Mouse (Mus musculus) cerebellum, postnatal 36 days (tissue): ENCODE results near the gene Lmnb2.

Experiments used
- DNase-seq, 2 experiments: peaks; one replicate each; pipeline ENCODE4 v3.0.0; 2021 to 2022; ENCODE audit warnings: mixed read lengths in 2 of 2

Gene Lmnb2

DNA sequence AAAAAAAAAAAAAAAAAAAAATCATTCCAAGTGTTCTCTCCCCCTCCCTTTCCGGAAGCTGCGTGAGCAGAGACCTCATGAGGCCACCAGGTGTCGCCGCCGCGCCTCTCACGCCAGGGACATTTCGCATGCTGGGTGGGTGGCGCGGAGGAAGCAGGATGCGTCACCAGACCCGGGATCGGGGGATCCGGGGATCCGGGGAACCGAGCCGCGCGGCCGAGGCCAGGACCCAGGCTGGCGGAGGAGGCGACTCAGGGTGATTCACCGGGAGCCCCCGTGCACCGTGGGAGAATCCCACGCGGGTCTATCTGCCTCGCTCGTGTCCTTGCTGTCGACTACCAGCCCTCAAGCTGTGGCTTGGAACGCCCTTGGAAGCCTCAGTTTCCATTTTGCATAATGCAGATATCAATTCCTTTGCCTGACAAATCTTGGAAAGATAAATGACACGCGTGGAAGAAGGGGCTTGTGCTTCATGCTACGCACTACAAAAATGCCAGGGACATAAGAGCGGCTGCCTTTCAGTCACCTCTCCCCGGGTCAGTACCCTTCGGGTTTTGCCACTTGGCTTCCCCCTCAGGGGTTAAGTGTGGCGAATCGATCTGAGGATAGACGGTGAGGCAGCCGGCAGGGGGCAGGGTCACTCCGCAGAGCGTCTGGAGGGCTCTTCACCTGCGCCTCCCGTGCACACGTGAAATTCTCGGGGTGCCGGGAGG, 10.7 kb upstream of the Lmnb2 start:
- peak; percentile 94 to 95 for DNase-seq

DNA sequence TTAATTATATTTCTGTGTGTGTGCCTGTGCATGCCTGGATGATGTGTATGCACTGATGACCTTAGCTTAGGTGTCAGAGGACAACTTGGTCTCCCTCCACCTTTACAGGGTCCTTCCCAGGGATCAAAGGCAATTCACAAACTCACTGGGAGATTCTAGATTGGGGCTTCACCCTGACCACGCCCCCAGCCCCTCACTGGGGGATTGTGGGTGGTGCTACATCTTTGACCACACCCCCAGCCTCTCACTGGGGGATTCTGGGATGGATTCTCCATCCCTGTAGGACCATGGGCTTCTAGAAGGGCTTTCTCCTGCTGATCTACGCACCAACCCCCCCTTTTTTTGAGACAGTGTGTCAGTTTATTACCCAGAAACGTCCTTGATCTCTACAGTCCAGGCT, 7.4 kb upstream of the Lmnb2 start:
- no peak for DNase-seq

DNA sequence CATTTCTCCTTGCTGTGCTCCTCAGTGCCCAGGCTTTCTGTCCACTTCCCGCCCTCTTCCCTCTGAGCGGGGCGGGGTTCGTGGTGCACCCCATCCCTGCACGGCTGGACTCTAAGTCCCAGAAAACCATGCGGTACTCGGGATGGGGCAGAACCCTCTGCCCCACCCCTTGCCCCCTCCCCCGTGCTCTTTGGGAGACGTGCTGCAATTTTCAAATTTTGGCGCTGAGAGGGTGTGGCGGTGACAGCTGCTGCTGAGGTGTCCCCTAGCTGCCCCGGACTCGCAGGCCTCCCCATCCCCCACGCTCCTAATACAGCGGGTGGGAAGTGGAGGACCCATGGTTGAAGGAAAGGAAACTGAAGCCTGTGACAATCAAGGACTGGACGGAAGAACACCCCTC, 3.9 kb upstream of the Lmnb2 start:
- no peak for DNase-seq

DNA sequence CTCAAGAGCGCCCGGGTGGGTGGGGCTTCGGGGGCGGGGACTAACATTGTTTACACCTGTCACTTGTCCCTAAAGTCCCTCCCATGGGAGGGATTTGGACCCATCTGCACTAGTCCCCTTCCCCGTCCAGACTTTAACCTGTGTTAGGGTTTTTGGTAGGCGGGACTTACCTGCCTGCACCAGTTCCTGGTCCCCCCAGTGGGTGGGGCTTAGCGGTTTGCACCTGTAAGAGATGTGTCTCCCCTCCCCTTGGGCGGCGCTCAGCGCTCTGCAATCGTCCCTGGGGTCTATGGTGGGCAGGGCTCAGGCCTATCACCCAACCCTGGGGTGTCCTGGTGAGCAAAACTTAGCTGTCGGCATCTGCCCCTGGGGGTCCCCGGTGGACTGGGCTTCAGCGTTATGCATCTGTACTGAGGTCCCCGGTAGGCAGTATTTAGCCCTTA, 688 bp downstream of the Lmnb2 start:
- no peak for DNase-seq

DNA sequence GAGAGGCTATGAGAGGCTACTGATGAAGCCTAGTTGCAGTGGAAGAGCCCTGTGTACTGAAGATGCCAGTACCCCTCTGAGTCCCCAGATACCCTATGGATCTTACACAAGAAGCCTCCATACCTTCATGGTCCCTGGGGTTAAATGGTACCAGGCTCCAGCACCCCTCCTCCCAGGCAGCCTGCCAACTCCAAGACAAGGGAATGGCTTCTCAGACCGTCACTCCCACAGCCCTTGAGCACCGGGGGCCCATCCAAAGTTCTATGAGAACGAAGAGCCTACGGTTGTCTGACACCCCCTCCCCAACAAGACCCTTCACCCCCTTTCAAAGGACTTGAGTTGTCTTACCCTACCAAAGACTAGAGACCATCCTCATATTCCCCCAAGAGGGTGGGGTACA, 2.3 kb downstream of the Lmnb2 start:
- no peak for DNase-seq

DNA sequence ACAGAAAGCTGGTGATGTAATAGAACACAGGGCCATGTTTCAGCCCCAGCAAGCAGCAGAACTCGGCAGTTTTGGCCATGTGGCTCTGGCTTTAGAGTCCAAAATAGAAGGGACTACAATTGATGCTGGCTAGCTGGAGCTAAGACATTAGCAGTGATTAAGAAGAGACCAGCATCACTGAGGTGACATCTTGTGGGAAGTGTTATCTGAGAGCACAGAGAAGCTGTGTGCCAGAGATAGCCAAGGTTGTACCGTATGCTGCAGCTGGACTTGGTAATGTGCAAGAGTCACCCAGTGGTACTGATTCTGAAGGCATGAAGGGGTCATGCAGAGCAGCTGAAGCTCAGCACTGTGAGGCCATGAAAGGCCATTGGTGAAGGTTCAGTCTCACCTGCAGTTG, 2.8 kb downstream of the Lmnb2 start:
- no peak for DNase-seq

DNA sequence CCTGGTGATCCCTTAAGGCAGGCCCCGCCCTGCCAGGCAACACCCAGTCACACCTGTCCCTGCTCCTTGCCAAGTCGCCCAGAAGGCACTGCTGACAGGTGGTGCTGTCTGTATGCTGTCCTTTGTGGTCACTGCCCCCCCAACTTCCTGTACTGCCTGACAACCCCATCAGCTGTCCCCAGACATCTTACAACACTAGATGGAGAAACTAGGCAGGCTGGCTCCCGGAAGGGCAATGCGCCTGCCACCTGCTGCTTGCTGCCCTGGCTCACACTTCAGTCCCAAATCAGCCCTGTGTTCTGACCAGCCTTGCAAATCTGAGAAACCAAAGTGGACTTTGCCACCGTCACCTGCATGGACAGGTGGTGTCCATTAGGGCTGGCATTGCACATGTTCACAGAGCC, 3.8 kb downstream of the Lmnb2 start:
- peak; percentile 79 to 81 for DNase-seq

DNA sequence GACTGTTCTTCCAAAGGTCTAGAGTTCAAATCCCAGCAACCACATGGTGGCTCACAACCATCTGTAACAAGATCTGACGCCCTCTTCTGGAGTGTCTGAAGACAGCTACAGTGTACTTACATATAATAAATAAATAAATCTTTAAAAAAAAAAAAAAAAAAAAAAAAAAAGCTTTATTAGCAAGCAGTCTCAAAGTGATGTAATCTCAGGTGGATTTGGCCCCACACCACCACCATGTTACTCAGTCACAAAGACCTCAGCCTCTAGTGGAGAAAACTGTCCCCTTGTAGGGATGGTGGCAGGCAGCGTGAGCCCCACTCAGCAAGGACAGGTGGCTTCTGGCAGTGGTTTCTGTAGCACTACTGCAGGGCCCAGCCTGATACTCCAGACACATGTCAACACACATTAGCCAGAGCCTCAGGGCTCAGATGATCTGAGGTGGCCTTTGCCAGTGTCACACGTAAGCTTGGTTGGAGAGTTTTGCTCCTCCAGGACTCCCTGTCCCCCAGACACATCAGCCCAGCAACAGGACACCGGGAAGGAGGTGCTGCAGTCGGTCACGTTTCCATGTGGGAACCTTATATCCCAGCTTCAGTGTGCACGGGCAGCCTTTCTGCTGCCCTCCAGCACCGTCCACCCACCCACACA, 4.6 kb downstream of the Lmnb2 start:
- no peak for DNase-seq

DNA sequence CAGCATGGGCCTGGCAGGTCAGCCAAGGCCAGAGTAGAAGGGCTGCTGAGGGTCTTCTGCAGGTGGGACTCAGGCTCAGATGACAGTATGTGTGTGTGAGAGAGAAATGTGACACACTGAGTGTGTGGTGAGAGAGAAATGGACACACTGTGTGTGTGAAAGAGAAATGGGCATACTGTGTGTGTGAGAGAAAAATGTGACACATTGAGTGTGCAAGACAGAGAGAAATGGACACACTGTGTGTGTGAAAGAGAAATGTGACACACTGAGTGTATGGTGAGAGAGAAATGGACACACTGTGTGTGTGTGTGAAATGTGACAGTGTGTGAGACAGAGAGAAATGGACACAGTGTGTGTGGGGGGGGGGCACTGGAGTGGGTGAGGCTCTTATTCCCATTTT, 6.2 kb downstream of the Lmnb2 start:
- DNase-seq: no peak

DNA sequence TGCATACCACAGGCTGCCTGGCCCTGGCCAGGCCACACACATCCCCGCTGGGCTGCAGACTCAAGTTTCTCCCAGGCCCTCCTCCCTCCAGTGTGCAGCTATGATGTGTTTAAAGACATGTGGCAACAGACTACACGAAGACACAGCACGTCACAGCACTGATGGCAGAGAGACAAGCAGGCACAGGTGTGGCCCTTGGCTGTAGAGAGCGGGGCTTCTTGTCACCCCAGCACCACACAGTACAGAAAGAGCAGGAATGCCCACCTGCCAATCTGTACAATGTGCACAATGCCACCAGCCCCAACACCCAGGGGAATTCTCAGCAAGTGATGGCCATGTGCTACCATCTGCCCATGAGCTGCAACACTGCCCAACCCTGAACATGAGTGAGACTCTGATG, 6.7 kb downstream of the Lmnb2 start:
- no peak for DNase-seq

DNA sequence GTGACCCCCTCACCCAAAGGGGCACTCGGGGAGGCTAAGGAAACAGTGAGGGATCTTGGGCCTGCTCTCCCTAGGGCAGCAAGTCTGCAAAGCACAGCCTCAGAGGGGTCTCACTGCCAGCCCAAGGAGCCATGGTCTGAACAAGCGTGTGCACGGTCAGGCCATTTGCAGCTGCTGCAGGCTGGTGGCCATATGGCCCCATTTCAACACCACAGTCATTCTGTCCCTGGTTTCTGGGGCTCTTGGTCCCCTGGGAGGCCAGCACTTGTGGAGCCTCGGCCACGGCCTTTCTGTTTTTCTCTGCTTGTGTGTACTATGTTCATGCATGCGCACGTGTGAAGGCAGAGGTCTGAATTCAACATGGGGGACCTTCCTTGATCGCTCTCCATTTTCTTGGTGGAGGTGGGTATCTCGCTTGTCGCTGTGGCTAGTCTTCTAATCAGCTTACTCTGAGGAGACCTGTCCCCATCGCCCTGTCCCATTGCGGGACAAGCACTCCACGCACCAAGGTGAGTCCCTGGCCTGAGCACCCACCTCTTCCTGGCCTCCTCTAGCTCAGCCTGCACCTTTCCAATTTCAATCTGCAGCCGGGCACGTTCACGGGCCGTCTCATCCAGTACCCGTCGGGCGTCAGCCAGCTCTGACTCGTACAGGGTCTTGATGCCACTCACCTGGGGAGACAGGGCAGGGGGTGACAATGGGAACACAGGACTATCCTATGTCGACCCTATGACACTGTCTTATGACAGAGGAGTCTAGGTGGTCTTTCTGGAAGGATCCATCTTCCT, 8.5 kb downstream of the Lmnb2 start:
- DNase-seq: no peak

DNA sequence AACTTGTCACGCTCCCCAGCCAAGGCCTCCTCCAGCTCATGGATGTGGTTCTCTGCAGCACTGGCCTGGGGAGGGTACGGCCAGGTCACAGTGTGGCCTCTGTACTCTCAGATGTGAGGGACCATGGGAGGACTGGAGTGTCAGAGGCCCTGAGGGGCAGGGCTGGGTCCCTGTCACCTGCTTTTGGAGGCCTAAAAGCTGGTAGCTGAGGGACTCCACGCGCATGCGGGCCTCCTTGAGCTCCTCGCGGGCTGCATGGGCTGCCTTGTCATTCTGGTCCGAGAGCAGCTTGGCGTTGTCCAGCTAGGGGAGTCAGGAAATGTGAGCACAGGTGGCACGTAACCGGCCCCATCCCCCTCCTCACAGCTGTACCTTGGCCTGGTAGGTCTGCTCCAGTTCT, 13.3 kb downstream of the Lmnb2 start:
- DNase-seq: no peak

DNA sequence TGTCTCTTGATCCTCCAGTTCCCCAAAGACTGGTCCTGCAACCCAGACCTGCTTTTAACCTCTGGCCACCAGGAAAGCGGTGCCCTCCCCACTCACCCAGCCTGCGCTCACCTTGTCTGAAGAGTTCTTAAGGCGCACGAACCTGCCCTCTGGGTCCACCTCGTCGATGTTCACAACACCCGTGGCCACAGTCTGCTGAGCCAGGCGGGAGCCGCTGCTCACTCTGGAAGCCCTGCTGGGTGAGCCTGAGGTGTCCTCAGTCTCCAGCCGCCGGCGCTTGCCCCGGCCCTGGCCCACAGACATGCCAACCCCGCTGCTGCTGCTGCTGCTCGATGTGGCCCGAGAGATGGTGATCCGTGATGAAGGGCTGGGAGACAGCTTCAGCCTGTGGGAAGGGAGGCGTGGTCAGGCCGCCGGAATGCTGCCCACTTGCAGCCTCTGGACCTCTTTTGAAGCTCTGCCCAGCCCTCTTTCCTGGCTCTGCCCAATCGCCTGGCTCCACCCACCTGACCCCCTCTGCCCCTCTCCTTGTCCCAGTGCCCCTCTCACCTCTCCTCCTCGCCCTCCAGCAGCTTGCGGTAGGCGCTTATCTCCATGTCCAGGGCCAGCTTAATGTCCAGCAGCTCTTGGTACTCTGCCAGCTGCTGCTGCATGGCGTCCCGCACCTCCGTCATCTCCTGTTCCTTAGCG, 13.9 kb downstream of the Lmnb2 start:
- DNase-seq: peak in 1 of 2 experiments; percentile 17

DNA sequence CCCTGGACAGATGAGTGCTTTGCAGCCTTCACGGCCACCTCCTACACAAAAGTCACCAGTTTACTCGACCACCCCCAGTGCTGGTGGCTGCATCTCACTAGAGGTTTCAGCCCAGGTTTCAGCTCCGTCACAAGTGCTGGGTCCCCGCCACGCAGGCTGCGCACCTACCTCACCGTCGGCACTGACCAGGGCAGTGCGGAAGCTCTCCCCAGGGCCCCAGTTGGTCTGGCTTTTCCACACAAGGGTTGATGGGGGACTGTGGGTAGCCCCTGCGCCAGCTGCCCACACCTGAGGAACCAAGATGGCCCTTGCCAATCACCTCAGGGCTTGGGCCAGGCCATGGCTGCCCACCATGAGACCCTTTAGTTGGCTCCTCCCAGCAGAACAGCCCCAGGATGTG, 14.8 kb downstream of the Lmnb2 start:
- DNase-seq: no peak

DNA sequence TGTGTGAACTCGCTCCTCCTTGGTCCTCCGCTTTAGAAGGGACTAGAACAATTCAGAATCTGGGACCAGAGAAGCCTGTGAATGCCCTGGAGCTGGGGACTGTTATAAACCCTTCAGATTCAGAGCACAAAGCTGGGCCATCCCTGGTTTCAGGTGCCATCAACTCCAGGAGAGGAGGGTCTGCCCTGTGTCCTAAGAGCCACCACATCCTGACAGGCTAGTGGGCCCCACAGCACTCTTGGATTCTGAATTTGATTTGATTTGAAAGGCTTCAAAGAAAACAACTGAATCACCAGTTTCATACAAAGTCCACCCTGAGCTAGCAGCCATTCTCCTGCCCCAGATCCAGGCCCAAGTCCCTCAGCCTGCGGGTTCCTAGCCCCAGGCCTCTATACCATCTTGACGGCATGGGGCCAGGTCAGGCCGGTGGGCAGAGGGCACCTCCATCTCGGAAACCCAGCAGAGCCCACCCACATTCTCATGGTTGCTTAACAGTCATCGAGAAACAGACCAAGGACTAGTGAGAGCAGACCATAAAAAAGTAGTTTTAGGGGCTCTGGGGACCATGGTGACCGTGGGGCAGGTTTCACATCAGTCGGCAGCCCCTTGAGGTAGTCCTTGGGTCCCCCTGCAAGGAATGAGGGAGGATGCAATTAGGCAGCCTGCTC, 15.6 kb downstream of the Lmnb2 start:
- DNase-seq: no peak

DNA sequence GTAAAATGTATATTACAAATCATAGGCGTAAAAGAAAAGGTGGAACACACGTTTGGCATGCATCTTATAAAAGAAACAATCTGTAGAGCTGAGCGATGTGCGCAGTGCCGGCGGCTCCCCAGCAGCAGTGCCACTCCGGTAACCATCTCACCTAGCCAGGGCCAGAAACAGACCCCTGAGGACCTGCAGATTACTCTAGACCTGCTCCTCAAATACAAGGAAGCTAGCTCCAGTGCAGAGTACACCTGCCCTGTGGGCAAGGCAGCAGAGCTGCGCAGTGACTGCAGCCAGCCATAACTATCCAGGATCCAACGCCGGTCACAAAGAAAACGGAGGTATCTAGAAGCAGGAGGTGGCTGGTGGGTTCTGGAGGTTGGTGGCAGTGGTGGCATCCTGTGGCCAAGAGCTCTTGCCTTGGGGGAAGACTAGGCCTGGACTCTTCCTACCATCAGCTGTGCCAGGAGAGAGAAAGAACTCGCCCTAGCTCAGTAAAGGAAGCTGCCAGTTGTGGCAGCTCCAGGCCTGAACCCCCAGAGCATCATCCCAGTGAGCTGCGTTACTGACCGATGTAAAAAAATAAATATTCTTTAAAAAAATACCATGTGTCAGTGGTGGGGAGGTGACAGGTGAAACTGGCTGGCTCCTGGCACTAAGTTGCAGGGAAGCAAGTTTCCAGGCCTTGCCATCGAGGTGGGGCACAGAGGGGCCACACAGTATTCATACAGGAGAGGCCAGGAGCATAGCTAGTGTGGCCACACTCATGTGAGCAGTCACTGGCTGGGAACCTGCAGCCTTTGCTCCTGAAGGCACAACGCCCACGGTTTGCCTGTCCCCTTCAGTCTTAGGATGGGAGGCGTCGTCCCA, 16.4 kb downstream of the Lmnb2 start:
- no peak for DNase-seq

DNA sequence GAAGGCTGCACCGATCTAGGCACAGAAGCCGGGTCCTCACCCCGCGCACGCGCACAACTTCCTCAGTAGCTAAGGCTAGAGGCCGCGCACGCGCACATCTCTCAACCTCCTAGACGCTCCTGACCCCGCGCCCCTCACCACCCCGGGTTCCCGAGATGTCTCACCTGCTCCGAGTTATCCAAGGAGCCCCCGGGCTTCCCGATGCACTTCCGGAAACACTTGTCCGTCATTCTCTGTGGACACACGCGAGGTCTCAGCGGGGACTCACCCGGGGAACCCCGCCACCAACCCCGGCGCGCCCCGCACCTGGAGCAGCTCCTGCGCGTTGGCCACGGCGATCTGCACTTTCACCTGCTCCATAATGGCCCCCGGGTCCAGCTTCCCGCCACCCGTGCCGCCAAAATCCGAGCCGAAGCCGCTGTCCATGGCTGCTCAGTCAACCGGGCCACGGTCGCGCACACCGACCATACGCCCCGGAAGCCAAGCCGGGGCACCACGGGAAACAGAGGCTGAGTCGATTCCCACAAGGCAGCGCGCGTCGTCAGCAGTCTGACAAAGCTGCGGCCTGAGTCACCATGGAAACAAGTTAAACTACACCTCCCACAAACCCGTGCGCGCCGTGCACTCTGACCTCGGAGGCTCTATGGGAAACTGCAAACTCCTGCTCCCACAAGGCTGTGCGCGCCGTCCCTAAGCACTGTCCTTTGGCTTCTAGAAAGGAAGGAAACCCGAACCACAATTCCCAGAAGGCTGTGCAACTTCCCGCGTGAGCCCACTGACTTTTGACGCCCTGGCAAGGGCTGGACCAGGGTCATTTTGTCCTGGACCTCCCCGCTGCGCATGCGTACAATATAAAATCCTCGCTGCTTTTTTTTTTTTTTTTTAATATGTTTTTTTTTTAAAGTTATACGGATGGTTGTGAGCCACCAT, 17.5 kb downstream of the Lmnb2 start, which contains the start of gene Timm13:
TSS of gene Timm13 (minus strand) at position 652 of the 930 bp plus-strand sequence.
- DNase-seq: peak; percentile 97 to 98

DNA sequence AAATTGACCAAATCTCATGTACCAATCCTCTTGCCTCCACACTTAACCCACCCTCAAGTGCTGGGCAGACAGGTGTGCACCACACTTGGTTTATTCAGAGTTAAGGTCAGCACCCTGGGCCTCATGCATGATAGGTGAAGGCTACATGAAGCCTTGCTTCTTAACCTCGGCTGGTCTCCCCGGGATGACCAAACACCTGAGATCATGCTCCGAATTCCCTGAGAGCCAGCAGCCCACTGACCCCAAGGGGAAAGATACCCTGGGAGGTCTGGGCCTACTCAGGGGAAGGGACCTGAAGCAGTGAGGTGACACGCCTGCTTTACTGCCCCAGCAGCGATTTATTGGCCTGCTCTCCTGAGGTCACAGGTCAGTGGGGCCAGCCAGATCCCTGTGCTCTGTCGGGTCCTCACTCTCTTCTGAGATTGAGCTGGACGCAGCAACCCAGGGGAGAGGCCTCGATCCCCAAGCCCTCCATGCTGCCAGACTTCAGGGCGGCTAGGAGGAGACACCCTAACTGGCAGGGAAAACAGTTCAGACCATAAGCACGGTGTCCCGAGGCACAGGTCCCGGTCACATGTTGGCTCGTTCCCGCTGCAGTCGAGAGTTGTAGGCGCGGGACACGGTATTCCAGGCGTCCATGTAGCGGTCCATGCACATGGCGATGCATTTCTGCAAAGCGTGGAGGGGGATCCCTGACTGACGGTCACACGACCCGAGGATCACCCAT, 18.3 kb downstream of the Lmnb2 start:
- DNase-seq: no peak

DNA sequence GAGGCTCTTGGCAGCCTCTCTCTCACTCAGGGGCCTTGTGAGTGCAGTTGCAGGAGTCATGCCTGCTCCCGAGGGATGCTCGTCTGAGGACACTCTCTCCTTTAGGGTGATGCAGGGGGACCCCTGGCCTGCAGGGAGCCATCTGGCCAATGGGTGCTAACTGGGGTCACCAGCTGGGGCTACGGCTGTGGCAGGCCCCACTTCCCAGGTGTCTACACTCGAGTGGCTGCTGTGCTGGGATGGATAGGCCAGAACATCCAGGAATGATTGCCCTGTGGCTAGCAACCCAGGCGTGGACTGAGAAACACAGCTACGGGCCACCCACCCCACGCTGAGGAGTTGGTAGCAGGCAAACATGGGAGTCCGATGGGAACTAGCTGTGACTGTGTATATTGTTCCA, 19.0 kb downstream of the Lmnb2 start:
- DNase-seq: no peak
